Mouse (Mus musculus) lung, adult 2 months (tissue): ENCODE data around the gene Fam189a1. TPM values are rescaled to one million over a fixed set of nuclear protein-coding genes. Genes with fewer than 3 reads are reported as not detected.
A peak's percentile ranks its signal among the peaks of the same experiment; 100 is the strongest.

Experiments
- DNase-seq: peaks from one replicate; pipeline ENCODE4 v3.0.0; 2022
- H3K4me1 ChIP-seq: fragments of 200-500 bp; 2 replicates; pipeline ENCODE4 v1.6.1; 2011; ENCODE audit warnings: low read length; ENCODE audit not compliant: control insufficient read depth, insufficient read depth
- H3K4me3 ChIP-seq: fragments of 200-500 bp; replicated peaks from 2 replicates; pipeline ENCODE3; 2011; ENCODE audit warnings: low read depth, mild to moderate bottlenecking, control low read depth, low read length; ENCODE audit errors: extremely low read depth
- CTCF ChIP-seq: fragments of 200-500 bp; IDR thresholded peaks from 2 replicates; pipeline ENCODE4 v1.5.1; 2011; ENCODE audit warnings: mild to moderate bottlenecking, low read length, control low read depth; ENCODE audit not compliant: insufficient read depth
- POLR2A ChIP-seq: fragments of 200-500 bp; IDR thresholded peaks from 2 replicates; pipeline ENCODE4 v1.6.1; 2011; ENCODE audit warnings: low read depth, mild to moderate bottlenecking, control low read depth, low read length, borderline replicate concordance; ENCODE audit errors: extremely low read depth
- WGBS: fragments of 180-500 bp; shearing (Covaris S2); methylation state at CpG from one replicate; pipeline ENCODE4 v1.1.7; 2018; 5-methylcytosine and 5-hydroxymethylcytosine counted together
- polyA plus RNA-seq: library from polyadenylated mRNA; depleted of rRNA; stranded (reverse); fragments of >200 nt; gene quantifications from 2 replicates; pipeline ENCODE4 v1.2.3, GENCODE M21; 2012

The Fam189a1 gene
- polyA plus RNA-seq, 1 experiment = 2.8 TPM

GRCm38 (mm10) chr7:64874941-64875340, 281.4 kb downstream of the Fam189a1 start:
- WGBS = 79% methylated on average over 4 of the region's 4 CpGs
- Histone ChIP-seq H3K4me1 (peaks cover 6% of the 10 kb centered on the region; the same call in 1 of the 2 replicates), H3K4me3 (no peak overlapping the region)
- TF ChIP-seq CTCF (no peak), POLR2A (no peak)
- no peak for DNase-seq

GRCm38 (mm10) chr7:64873266-64873665, 283.1 kb downstream of the Fam189a1 start:
- TF ChIP-seq CTCF (no peak), POLR2A (no peak)
- 34% methylated on average over 11 of the region's 11 CpGs for WGBS
- Histone ChIP-seq H3K4me3 (peak overlapping the region; percentile 61), H3K4me1 (peaks cover 6% of the 10 kb centered on the region; the same call in 1 of the 2 replicates)
- no peak for DNase-seq

- under 1% methylated on average over 57 of the region's 57 CpGs for WGBS
- Histone ChIP-seq H3K4me3 (peak within 1 kb of the TSS; percentile 94), H3K4me1 (peaks cover 6% of the 10 kb centered on the region; the same call in 1 of the 2 replicates)
- DNase-seq = peak; percentile 94
- TF ChIP-seq POLR2A (peak; percentile 85), CTCF (no peak)
These were observed 283.6 kb downstream of the Fam189a1 start, which contains the start of gene Nsmce3 for GRCm38 (mm10) chr7:64872743-64873241. Gene Nsmce3 (minus strand): TSS chr7:64872997.

GRCm38 (mm10) chr7:64871987-64872742, 284.2 kb downstream of the Fam189a1 start:
- TF ChIP-seq POLR2A (no peak), CTCF (no peak)
- 2% methylated on average over 33 of the region's 33 CpGs for WGBS
- Histone ChIP-seq H3K4me1 (peaks cover 6% of the 10 kb centered on the region; the same call in 1 of the 2 replicates), H3K4me3 (peak overlapping the region; percentile 94)
- DNase-seq = no peak

- DNase-seq = no peak
- 83% methylated on average over 6 of the region's 6 CpGs for WGBS
- TF ChIP-seq CTCF = no peak
- no peak for TF ChIP-seq POLR2A
These were observed 286.8 kb downstream of the Fam189a1 start for GRCm38 (mm10) chr7:64869549-64870065.

GRCm38 (mm10) chr7:64863538-64863937, 292.8 kb downstream of the Fam189a1 start:
- no peak for DNase-seq
- Histone ChIP-seq H3K4me1 (no peaks in the 10 kb centered on the region), H3K4me3 (no peak overlapping the region)
- WGBS = 78% methylated on average over 3 of the region's 3 CpGs
- TF ChIP-seq POLR2A = no peak
- TF ChIP-seq CTCF = no peak

More at GRCm38 (mm10) chr7:64869549-64870065, 286.8 kb downstream of the Fam189a1 start:
- Histone ChIP-seq H3K4me3 (no peak overlapping the region), H3K4me1 (peaks cover 6% of the 10 kb centered on the region; the same call in 1 of the 2 replicates)

GRCm38 (mm10) chr7:64862978-64863377, 293.4 kb downstream of the Fam189a1 start:
- DNase-seq = no peak
- no peak overlapping the region for H3K4me3 ChIP-seq
- H3K4me1 ChIP-seq = no peaks in the 10 kb centered on the region
- WGBS = 68% methylated on average over 3 of the region's 3 CpGs
- TF ChIP-seq POLR2A (no peak), CTCF (no peak)

GRCm38 (mm10) chr7:64856526-64857082, 299.8 kb downstream of the Fam189a1 start:
- TF ChIP-seq POLR2A (no peak), CTCF (no peak)
- no peak for DNase-seq
- H3K4me3 ChIP-seq = no peak overlapping the region
- no peaks in the 10 kb centered on the region for H3K4me1 ChIP-seq
- 74% methylated on average over 12 of the region's 12 CpGs for WGBS

- TF ChIP-seq POLR2A (no peak), CTCF (no peak)
- no peak overlapping the region for H3K4me3 ChIP-seq
- DNase-seq = no peak
- H3K4me1 ChIP-seq = no peaks in the 10 kb centered on the region
- WGBS = 58% methylated on average over 15 of the region's 15 CpGs
These were observed 300.4 kb downstream of the Fam189a1 start for GRCm38 (mm10) chr7:64855976-64856375.
